Comparison of ENCODE assay signal across 13 mouse cellular contexts in the genomic region with DNA sequence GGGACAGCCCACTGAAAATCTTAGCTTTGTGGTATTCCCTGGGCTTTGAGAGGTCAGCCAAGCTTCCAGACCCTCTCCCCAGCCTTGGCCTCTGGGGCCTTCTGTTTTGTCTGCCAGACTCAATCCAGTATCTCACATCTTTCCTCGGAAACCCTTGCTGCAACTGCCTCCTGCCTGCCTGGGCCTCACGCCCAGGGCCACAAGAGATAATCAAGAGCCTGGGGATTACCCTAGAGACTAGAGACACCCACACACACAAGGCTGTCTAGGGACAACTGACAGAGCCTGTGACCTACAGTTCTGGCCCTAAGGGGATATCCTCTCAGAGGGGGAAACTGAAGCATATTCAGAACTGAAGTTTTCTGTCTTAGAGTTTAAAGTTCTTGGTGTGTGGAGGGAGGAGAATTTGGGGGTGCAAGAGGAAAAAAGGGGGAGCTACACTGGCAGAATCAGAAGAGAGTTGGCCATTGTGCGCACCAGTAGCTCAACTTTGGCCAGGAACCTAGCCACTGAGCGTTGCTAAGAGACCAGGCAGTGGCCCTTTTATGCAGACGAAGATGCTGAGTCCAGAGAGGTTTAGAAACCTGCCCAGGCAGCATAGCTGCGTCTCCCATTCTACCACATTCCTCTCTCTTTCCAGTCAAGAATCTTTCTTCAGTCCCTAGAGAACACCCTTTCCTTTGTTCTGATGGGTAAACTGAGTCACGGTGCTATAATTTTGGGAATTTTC. TPM values are rescaled to one million over a fixed set of nuclear protein-coding genes. Genes with fewer than 3 reads are reported as not detected.
DNase-seq lines count a peak whose midpoint lies in the region; ATAC-seq lines count a peak whose summit lies in the region.
"Had no signal": no experiment of that assay in that cellular context is flagged by ENCODE, and none has a peak within 500 bp of the region (broad histone marks: within the 10 kb centered on the region; RNA-seq: fewer than 3 reads in every experiment).

No protein-coding gene starts in this region.

- whole genome bisulfite sequencing in heart, embryonic 15.5 days = 50% methylated on average over 7 of the region's 7 CpGs
- WGBS in midbrain, embryonic 15.5 days = 28% methylated on average over 7 of the region's 7 CpGs

- no peaks in the 10 kb centered on the region for H3K9me3 ChIP-seq in heart, embryonic 15.5 days (replicated peaks)
- no peaks in the 10 kb centered on the region for H3K9me3 ChIP-seq in midbrain, embryonic 15.5 days

- no peak for ATAC-seq in heart, embryonic 15.5 days (replicated peaks; ENCODE audit: insufficient number of reproducible peaks, insufficient read depth, low FRiP score, low read depth)
- ATAC-seq in midbrain, embryonic 15.5 days (replicated peaks) = no peak

- no peak overlapping the region for H3K9ac ChIP-seq in heart, embryonic 15.5 days
- H3K9ac ChIP-seq in midbrain, embryonic 15.5 days = no peak overlapping the region

- H3K36me3 ChIP-seq in heart, embryonic 15.5 days = no peaks in the 10 kb centered on the region
- H3K36me3 ChIP-seq in midbrain, embryonic 15.5 days (replicated peaks) = no peaks in the 10 kb centered on the region
- H3K36me3 ChIP-seq: G1E had no signal

- 0 out of 2 replicates have a peak, but pooled peaks cover under 1% of the 10 kb centered on the region for H3K27me3 ChIP-seq in heart, embryonic 15.5 days
- H3K27me3 ChIP-seq in midbrain, embryonic 15.5 days (replicated peaks) = no peaks in the 10 kb centered on the region; the same call in 1 of the 2 replicates

- H3K4me1 ChIP-seq in heart, embryonic 15.5 days (replicated peaks) = peaks cover 36% of the 10 kb centered on the region
- peaks cover 29% of the 10 kb centered on the region for H3K4me1 ChIP-seq in midbrain, embryonic 15.5 days

- peak; percentile 23 for DNase-seq in embryo, embryonic 10 days (ENCODE audit: low spot score)
- DNase-seq in embryo, embryonic 11 days = no peak
- peak; percentile 65 for DNase-seq in ovary, adult 18-20 months (ENCODE audit: low spot score)
- DNase-seq in ovary, postnatal 10 days (ENCODE audit: low spot score) = no peak
- no peak for DNase-seq in cerebellum, adult 9-10 months
- no peak for DNase-seq in layer of hippocampus, postnatal 10 days (ENCODE audit: low spot score in 2 of 2)
- DNase-seq: kidney, adult 18-20 months; thymus, adult 2 months had no signal

- H3K27ac ChIP-seq in heart, embryonic 15.5 days = 0 out of 2 replicates have a peak overlapping the region, but pooled peaks have one; percentile 42
- peak overlapping the region; percentile 70; the same call in 1 of the 2 replicates for H3K27ac ChIP-seq in midbrain, embryonic 15.5 days

- no peak overlapping the region for H3K4me2 ChIP-seq in heart, embryonic 15.5 days
- H3K4me2 ChIP-seq in midbrain, embryonic 15.5 days = no peak overlapping the region
- H3K4me2 ChIP-seq: liver, embryonic 11.5 days had no signal

- no peak overlapping the region for H3K4me3 ChIP-seq in heart, embryonic 15.5 days
- H3K4me3 ChIP-seq in midbrain, embryonic 15.5 days = no peak overlapping the region

RNA-seq across cellular contexts. Expression of gene Inhbb, which starts 32.1 kb away (rescaled TPM):
- polyA plus RNA-seq in heart, embryonic 15.5 days (2015; fragmentation: Nextera tagmentation; extraction: Ambion mirVana) = 0.48 and 0.62 TPM in 2 replicates
- polyA plus RNA-seq in midbrain, embryonic 15.5 days (2015; fragmentation: Nextera tagmentation; extraction: Ambion mirVana) = 2.4 and 2.5 TPM in 2 replicates
- 10 to 100 TPM; 17.2 to 17.3 TPM for total RNA-seq in layer of hippocampus, postnatal 10 days (2021)
- total RNA-seq: granulocyte monocyte progenitor cell, adult 5-6 weeks had no signal
- polyA plus RNA-seq: G1E had no signal

Comparison
In these comparisons a context has a peak if more than half of its experiments do, and no peak if none do; other contexts are left out.
1. DNase-seq: peak in embryo, embryonic 10 days (single experiment) and ovary, adult 18-20 months (single experiment); none in embryo, embryonic 11 days (single experiment), ovary, postnatal 10 days (single experiment), cerebellum, adult 9-10 months (single experiment) and layer of hippocampus, postnatal 10 days (0 of 2).